Mouse (Mus musculus): ENCODE measurements around the gene Magea10.

Gene Magea10

GRCm38 (mm10) chrX:72386758-72387157, at the start of gene Magea10:
Gene Magea10, minus strand, starts transcription at chrX:72386858.
- no peak for DNase-seq (ENCODE audit: low read depth)

- DNase-seq (ENCODE audit: low read depth): no peak
These were observed 4.7 kb downstream of the Magea10 start for GRCm38 (mm10) chrX:72381972-72382371.

All from NIH3T3 (cell line).